Mouse (Mus musculus) stomach, embryonic 16.5 days (tissue): Measurements from ENCODE around the gene Il3ra. TPM values are rescaled to one million over a fixed set of nuclear protein-coding genes. Genes with fewer than 3 reads are reported as not detected.

Experiments used
- ATAC-seq: fragments of 200-750 bp; cut with Nextera tagmentation; 2 replicates; pipeline ENCODE4 v1.8.0; 2017; ENCODE audit warnings: moderate number of reproducible peaks, moderate TSS enrichment; ENCODE audit not compliant: insufficient read depth, low FRiP score
- H3K27ac ChIP-seq: fragments of 300-500 bp; sonication (generic); 2 replicates; pipeline ENCODE4 v1.5.1; 2014; ENCODE audit warnings: low read length
- H3K27me3 ChIP-seq: fragments of 300-500 bp; sonication (generic); 2 replicates; pipeline ENCODE4 v1.6.1; 2014; ENCODE audit warnings: low read length, control low read depth, mixed read lengths; ENCODE audit not compliant: control insufficient read depth, insufficient read depth
- H3K36me3 ChIP-seq: fragments of 300-500 bp; sonication (generic); 2 replicates; pipeline ENCODE4 v1.6.1; 2014; ENCODE audit warnings: low read length; ENCODE audit not compliant: control insufficient read depth, insufficient read depth
- H3K4me1 ChIP-seq: fragments of 300-500 bp; sonication (generic); 2 replicates; pipeline ENCODE4 v1.6.1; 2014; ENCODE audit warnings: low read length, control low read depth, mixed read lengths; ENCODE audit not compliant: control insufficient read depth, insufficient read depth
- H3K4me2 ChIP-seq: fragments of 300-500 bp; sonication (generic); 2 replicates; pipeline ENCODE4 v1.6.1; 2014; ENCODE audit warnings: low read depth, low read length, mixed read lengths
- H3K4me3 ChIP-seq: fragments of 300-500 bp; sonication (generic); replicated peaks from 2 replicates; pipeline ENCODE4 v1.5.1; 2014; ENCODE audit warnings: mild to moderate bottlenecking, low read length
- H3K9ac ChIP-seq: fragments of 300-500 bp; sonication (generic); 2 replicates; pipeline ENCODE4 v1.6.1; 2014; ENCODE audit warnings: low read length
- H3K9me3 ChIP-seq: fragments of 300-500 bp; sonication (generic); replicated peaks from 2 replicates; pipeline ENCODE4 v1.6.1; 2016; ENCODE audit warnings: low read length, control low read depth; ENCODE audit not compliant: control insufficient read depth
- WGBS: fragments of 180-500 bp; shearing (Covaris S2); extraction: QIAGEN DNeasy Blood & Tissue Kit; methylation state at CpG from one replicate; pipeline ENCODE4 v1.1.7; 2014; 5-methylcytosine and 5-hydroxymethylcytosine counted together
- polyA plus RNA-seq: library from polyadenylated mRNA; unstranded; fragments of >200 nt; fragmentation: Nextera tagmentation; extraction: Ambion mirVana; gene quantifications from 2 replicates; pipeline ENCODE4 v1.2.1, GENCODE M21; 2015

Gene Il3ra
- polyA plus RNA-seq, result 5.2 and 7.5 TPM in 2 replicates

DNA sequence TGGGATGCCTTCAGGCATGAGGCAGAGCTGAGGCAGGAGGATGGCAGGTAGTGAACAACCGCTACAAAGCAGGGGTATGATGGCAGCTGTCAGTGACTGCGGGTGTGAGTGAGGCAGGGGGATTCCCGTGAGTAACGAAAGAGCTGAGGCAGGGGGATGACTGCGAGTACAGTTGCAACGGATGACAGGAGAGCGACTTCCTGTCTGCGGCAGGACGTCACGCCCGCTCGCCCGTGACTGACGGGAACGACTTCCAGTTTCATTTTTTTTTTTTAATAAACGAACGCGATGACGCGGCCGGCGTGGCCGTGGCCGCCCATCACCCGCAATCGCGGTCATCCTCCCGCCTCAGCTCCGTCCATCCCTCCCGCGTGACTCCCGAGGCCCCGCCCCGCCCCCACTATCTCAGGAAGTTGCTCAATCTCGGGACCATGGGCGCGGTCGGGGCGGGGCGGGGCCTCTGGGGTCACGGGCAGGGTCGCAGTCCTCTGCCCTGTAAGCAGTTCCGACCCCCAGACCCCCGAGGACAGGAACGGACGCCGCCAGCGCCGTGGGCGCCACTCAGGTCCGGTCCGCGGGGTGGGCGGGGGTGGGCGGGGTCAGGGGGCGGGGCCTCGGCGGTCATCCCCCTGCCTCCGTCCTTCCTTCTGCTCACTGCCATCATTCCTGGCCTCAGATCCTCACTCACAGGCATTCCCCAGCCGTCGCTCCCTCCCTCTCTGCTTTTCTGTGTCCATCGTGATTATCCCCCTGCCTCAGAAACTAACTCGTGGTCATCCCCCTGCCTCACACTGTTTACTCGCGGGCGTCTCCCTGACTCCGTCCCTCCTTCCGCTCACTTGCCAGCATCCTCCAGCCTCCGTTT is at the start of gene Il3ra:
Gene Il3ra, plus strand, starts transcription at position 328 of the 865 bp plus-strand sequence.
- Histone ChIP-seq H3K27me3 (no peaks in the 10 kb centered on the region), H3K4me2 (peak within 1 kb of the TSS; percentile 93), H3K27ac (peak within 1 kb of the TSS; percentile 79), H3K9ac (peak within 1 kb of the TSS; percentile 80), H3K4me1 (no peaks in the 10 kb centered on the region), H3K36me3 (0 out of 2 replicates have a peak, but pooled peaks cover 7% of the 10 kb centered on the region), H3K4me3 (peak within 1 kb of the TSS; percentile 69), H3K9me3 (peaks cover 40% of the 10 kb centered on the region)
- 3% methylated on average over 68 of the region's 69 CpGs for WGBS
- ATAC-seq, result peak; percentile 54

DNA sequence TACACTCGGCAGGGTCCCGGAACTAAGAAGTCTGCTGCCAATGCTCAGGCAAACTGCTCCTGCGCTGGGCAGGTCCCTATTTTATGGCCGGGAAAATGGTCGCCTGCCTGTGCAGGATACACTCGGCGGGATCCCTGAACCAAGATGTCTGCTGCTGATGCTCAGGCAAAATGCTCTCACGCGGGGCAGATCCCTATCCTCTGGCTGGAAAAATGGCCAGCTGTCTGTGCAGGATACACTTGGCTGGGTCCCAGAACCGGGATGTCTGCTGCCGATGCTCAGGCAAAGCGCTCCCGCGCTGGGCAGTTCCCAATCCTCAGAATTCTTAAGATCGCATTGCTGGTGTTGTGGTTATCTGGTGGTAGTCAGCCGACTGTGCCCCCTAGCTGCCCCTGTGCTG is 37.1 kb upstream of the Il3ra start:
- WGBS, result 40% methylated on average over 16 of the region's 16 CpGs
- no peaks in the 10 kb centered on the region for H3K4me1 ChIP-seq
- no peak overlapping the region for H3K27ac ChIP-seq
- H3K27me3 ChIP-seq, result no peaks in the 10 kb centered on the region
- ATAC-seq, result no peak
- no peak overlapping the region for H3K4me2 ChIP-seq
- H3K9ac ChIP-seq, result no peak overlapping the region
- no peak overlapping the region for H3K4me3 ChIP-seq
- no peaks in the 10 kb centered on the region for H3K9me3 ChIP-seq
- H3K36me3 ChIP-seq, result no peaks in the 10 kb centered on the region

DNA sequence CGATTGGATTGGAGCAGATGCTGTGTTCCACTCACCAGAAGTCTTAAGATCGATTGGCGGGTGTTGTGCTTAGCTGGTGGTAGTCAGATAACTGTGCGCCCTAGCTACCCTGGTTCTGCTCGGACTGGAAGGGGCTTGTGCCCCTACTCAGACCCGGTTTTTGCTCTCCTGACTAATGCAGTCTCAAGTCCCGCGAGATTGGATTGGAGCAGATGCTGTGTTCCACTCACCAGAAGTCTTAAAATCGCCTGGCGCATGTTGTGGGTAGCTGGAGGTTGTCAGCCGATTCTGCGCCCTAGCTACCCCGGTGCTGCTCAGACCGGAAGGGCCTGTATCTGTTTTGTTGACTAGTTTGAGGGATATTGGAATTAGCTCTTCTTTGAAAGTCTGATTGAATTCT is 36.7 kb upstream of the Il3ra start:
- no peaks in the 10 kb centered on the region for H3K36me3 ChIP-seq
- H3K9ac ChIP-seq, result no peak overlapping the region
- H3K4me2 ChIP-seq, result no peak overlapping the region
- no peak overlapping the region for H3K4me3 ChIP-seq
- no peak overlapping the region for H3K27ac ChIP-seq
- ATAC-seq, result no peak
- 50% methylated on average over 14 of the region's 14 CpGs for WGBS
- no peaks in the 10 kb centered on the region for H3K9me3 ChIP-seq
- no peaks in the 10 kb centered on the region for H3K4me1 ChIP-seq
- H3K27me3 ChIP-seq, result no peaks in the 10 kb centered on the region

GRCm38 (mm10) chr14:14322528-14322927 is 23.5 kb upstream of the Il3ra start, which contains the start of gene Olfr31:
Gene Olfr31 (plus strand): TSS chr14:14322828.
- H3K9me3 ChIP-seq, result no peaks in the 10 kb centered on the region
- no peak within 1 kb of the TSS for H3K27ac ChIP-seq
- no peaks in the 10 kb centered on the region for H3K27me3 ChIP-seq
- no peaks in the 10 kb centered on the region for H3K36me3 ChIP-seq
- no peak within 1 kb of the TSS for H3K9ac ChIP-seq
- H3K4me1 ChIP-seq, result no peaks in the 10 kb centered on the region
- ATAC-seq, result no peak
- H3K4me2 ChIP-seq, result no peak within 1 kb of the TSS
- no peak within 1 kb of the TSS for H3K4me3 ChIP-seq

- Histone ChIP-seq H3K27me3 (no peaks in the 10 kb centered on the region), H3K9ac (peak overlapping the region; percentile 80), H3K27ac (peak overlapping the region; percentile 79), H3K4me3 (peak overlapping the region; percentile 69), H3K4me1 (no peaks in the 10 kb centered on the region), H3K4me2 (peak overlapping the region; percentile 93), H3K36me3 (0 out of 2 replicates have a peak, but pooled peaks cover 7% of the 10 kb centered on the region), H3K9me3 (peaks cover 33% of the 10 kb centered on the region)
- ATAC-seq, result peak; percentile 87
- 4% methylated on average over 40 of the region's 40 CpGs for WGBS
Measured at GRCm38 (mm10) chr14:14345113-14345871, 783 bp upstream of the Il3ra start.

DNA sequence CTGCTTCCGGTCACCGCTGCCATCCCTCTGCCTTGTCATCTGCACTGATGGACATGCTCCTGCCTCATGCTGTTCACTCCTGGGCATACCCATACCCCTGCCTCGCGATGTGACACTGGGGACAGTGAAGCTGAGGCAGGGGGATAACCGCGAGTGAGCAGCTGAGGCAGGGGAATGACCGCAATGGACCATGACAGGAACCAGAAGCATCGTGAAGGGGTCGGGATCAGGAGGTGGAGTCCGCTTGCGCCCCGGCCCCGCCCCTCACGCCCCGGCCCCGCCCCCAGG is 682 bp downstream of the Il3ra start:
- Histone ChIP-seq H3K9ac (peak overlapping the region; percentile 80; the same call in 1 of the 2 replicates), H3K9me3 (peaks cover 46% of the 10 kb centered on the region), H3K36me3 (0 out of 2 replicates have a peak, but pooled peaks cover 7% of the 10 kb centered on the region), H3K27ac (peak overlapping the region; percentile 79), H3K27me3 (no peaks in the 10 kb centered on the region), H3K4me3 (peak overlapping the region; percentile 69), H3K4me1 (no peaks in the 10 kb centered on the region), H3K4me2 (peak overlapping the region; percentile 93)
- 24% methylated on average over 16 of the region's 16 CpGs for WGBS
- no peak for ATAC-seq

GRCm38 (mm10) chr14:14347151-14347835 is 1.2 kb downstream of the Il3ra start:
- H3K36me3 ChIP-seq, result 0 out of 2 replicates have a peak, but pooled peaks cover 7% of the 10 kb centered on the region
- peaks cover 48% of the 10 kb centered on the region for H3K9me3 ChIP-seq
- ATAC-seq, result no peak
- no peak overlapping the region; the same call in 1 of the 2 replicates for H3K4me3 ChIP-seq
- no peaks in the 10 kb centered on the region for H3K4me1 ChIP-seq
- 82% methylated on average over 17 of the region's 17 CpGs for WGBS
- H3K27me3 ChIP-seq, result no peaks in the 10 kb centered on the region
- H3K4me2 ChIP-seq, result 0 out of 2 replicates have a peak overlapping the region, but pooled peaks have one; percentile 93
- H3K9ac ChIP-seq, result no peak overlapping the region
- H3K27ac ChIP-seq, result no peak overlapping the region

DNA sequence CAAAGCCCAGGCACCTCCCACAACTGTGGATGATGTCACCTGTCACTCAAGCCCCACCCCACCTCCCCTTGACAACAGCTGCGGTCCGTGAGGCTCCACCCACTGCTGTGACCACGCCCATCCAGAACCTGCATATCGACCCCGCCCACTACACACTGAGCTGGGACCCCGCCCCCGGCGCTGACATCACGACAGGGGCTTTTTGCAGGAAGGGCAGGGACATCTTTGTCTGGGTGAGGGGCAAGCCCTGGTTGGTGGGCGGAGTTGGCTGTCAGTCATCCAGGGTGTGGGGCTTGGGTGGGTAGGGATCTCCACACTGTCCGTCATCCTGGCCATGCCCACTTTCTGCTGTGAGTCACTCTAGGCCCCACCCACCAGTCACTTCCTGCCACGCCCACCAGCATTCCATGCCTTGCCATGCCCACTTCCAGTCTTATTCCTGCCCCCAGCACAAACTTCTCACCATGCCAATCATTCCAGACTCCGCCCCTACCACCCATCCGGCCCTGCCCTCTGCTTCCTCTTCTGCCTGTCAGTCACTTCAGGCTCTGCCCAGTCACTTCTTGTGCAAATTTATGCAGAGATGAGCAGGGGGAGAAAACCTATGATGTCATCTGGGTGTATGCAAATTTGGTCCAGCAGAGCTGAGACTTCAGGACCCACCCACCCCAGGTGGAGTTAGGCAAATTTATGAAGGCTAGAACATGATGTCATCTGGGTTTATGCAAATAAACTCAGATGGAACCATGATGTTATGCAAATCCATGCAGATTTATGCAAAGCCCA is 2.0 kb downstream of the Il3ra start:
- 0 out of 2 replicates have a peak, but pooled peaks cover 7% of the 10 kb centered on the region for H3K36me3 ChIP-seq
- no peaks in the 10 kb centered on the region for H3K27me3 ChIP-seq
- H3K9ac ChIP-seq, result no peak overlapping the region
- ATAC-seq, result no peak
- H3K4me2 ChIP-seq, result no peak overlapping the region
- no peaks in the 10 kb centered on the region for H3K4me1 ChIP-seq
- 92% methylated on average over 14 of the region's 14 CpGs for WGBS
- no peak overlapping the region for H3K4me3 ChIP-seq
- no peak overlapping the region for H3K27ac ChIP-seq
- peaks cover 50% of the 10 kb centered on the region for H3K9me3 ChIP-seq
